In genomic region chr2:92690304-92690703, GRCm38 (mm10) we compare ENCODE assay signal across 24 mouse cellular contexts.
DNase-seq lines count a peak whose midpoint lies in the region; ATAC-seq and TF ChIP-seq lines count a peak whose summit lies in the region.
"Had no signal": no experiment of that assay in that cellular context is flagged by ENCODE, and none has a peak within 500 bp of the region (broad histone marks: within the 10 kb centered on the region; RNA-seq: fewer than 3 reads in every experiment).

No protein-coding gene starts in this region.

- no peaks in the 10 kb centered on the region for H3K36me3 ChIP-seq in midbrain, embryonic 16.5 days (ENCODE audit: control insufficient read depth, insufficient read depth, low read length)
- H3K36me3 ChIP-seq in midbrain, embryonic 15.5 days (replicated peaks): no peaks in the 10 kb centered on the region
- H3K36me3 ChIP-seq: embryonic facial prominence, embryonic 13.5 days; embryonic facial prominence, embryonic 15.5 days; forebrain, embryonic 10.5 days; forebrain, embryonic 12.5 days had no signal

- no peak overlapping the region for H3K9ac ChIP-seq in midbrain, embryonic 16.5 days (ENCODE audit: low read depth, low read length)
- no peak overlapping the region for H3K9ac ChIP-seq in midbrain, embryonic 15.5 days
- H3K9ac ChIP-seq: embryonic facial prominence, embryonic 13.5 days; embryonic facial prominence, embryonic 15.5 days; forebrain, embryonic 12.5 days had no signal

- H3K27ac ChIP-seq in layer of hippocampus, adult 2 months: peak overlapping the region; percentile 95
- peak overlapping the region; percentile 85 for H3K27ac ChIP-seq in left cerebral cortex, adult 2 months
- 0 out of 2 replicates have a peak overlapping the region, but pooled peaks have one; percentile 79 for H3K27ac ChIP-seq in midbrain, embryonic 16.5 days (ENCODE audit: low read length)
- H3K27ac ChIP-seq in midbrain, embryonic 15.5 days: no peak overlapping the region
- H3K27ac ChIP-seq in cortical plate, adult 2 months (ENCODE audit: insufficient read depth, low read length): peak overlapping the region; percentile 80
- H3K27ac ChIP-seq: embryonic facial prominence, embryonic 13.5 days; embryonic facial prominence, embryonic 15.5 days; forebrain, embryonic 12.5 days had no signal

- H3K4me1 ChIP-seq in midbrain, embryonic 16.5 days (ENCODE audit: control insufficient read depth, insufficient read depth, low read length): peaks cover 18% of the 10 kb centered on the region
- H3K4me1 ChIP-seq in midbrain, embryonic 15.5 days: peaks cover 19% of the 10 kb centered on the region
- H3K4me1 ChIP-seq in cortical plate, adult 2 months (ENCODE audit: control insufficient read depth, insufficient read depth, low read length): peaks cover 26% of the 10 kb centered on the region
- H3K4me1 ChIP-seq: embryonic facial prominence, embryonic 13.5 days; embryonic facial prominence, embryonic 15.5 days had no signal

- TF ChIP-seq POLR2A in cortical plate, adult 2 months (IDR thresholded peaks at IDR 0.05; ENCODE audit: extremely low read depth, insufficient read depth, low read length): no peak

- WGBS in midbrain, embryonic 16.5 days: 90% methylated on average over 2 of the region's 2 CpGs
- WGBS in midbrain, embryonic 15.5 days: 88% methylated on average over 2 of the region's 2 CpGs

- H3K4me2 ChIP-seq in midbrain, embryonic 16.5 days (ENCODE audit: low read length): no peak overlapping the region
- H3K4me2 ChIP-seq in midbrain, embryonic 15.5 days: no peak overlapping the region
- H3K4me2 ChIP-seq: embryonic facial prominence, embryonic 13.5 days; embryonic facial prominence, embryonic 15.5 days; forebrain, embryonic 12.5 days had no signal

- no peaks in the 10 kb centered on the region for H3K27me3 ChIP-seq in midbrain, embryonic 16.5 days (ENCODE audit: control insufficient read depth, insufficient read depth, low read depth, low read length)
- no peaks in the 10 kb centered on the region for H3K27me3 ChIP-seq in midbrain, embryonic 15.5 days (replicated peaks)
- H3K27me3 ChIP-seq: embryonic facial prominence, embryonic 13.5 days; embryonic facial prominence, embryonic 15.5 days; forebrain, embryonic 12.5 days had no signal

- ATAC-seq in midbrain, embryonic 16.5 days: no peak
- ATAC-seq in midbrain, embryonic 15.5 days (replicated peaks): no peak
- ATAC-seq: forebrain, embryonic 14.5 days; forebrain, embryonic 16.5 days had no signal

- no peaks in the 10 kb centered on the region for H3K9me3 ChIP-seq in midbrain, embryonic 16.5 days (replicated peaks; ENCODE audit: control insufficient read depth, low read length, poor library complexity, severe bottlenecking)
- H3K9me3 ChIP-seq in midbrain, embryonic 15.5 days: no peaks in the 10 kb centered on the region
- H3K9me3 ChIP-seq: embryonic facial prominence, embryonic 13.5 days; embryonic facial prominence, embryonic 15.5 days; forebrain, embryonic 10.5 days; forebrain, embryonic 12.5 days had no signal

- no peak overlapping the region for H3K4me3 ChIP-seq in layer of hippocampus, adult 2 months
- no peak overlapping the region for H3K4me3 ChIP-seq in left cerebral cortex, adult 2 months
- no peak overlapping the region for H3K4me3 ChIP-seq in midbrain, embryonic 16.5 days (ENCODE audit: low read depth, low read length)
- H3K4me3 ChIP-seq in midbrain, embryonic 15.5 days: no peak overlapping the region
- H3K4me3 ChIP-seq in cortical plate, adult 2 months (ENCODE audit: insufficient read depth, low read length): no peak overlapping the region
- H3K4me3 ChIP-seq: embryonic facial prominence, embryonic 13.5 days; embryonic facial prominence, embryonic 15.5 days; erythroblast, embryonic 14.5 days; forebrain, embryonic 10.5 days; forebrain, embryonic 12.5 days had no signal

- intact Hi-C loops in left cerebral cortex, adult 2 months (cut with DNase I): loop anchor here (5.0 kb wide), 1 partner anchor 203 kb away; no protein-coding TSS in a partner anchor
- intact Hi-C loops in left cerebral cortex, postnatal 25 days (cut with DNase I): loop anchor here (5.0 kb wide), 2 partner anchors 163 to 203 kb away; no protein-coding TSS in a partner anchor

- no peak for DNase-seq in layer of hippocampus, adult 2 months (ENCODE audit: low spot score in 2 of 2)
- DNase-seq in layer of hippocampus, postnatal 36 days: no peak
- DNase-seq in left cerebral cortex, adult 2 months (ENCODE audit: extremely low spot score in 1 of 2, low spot score in 2 of 2): no peak
- DNase-seq in left cerebral cortex, postnatal 25 days (ENCODE audit: low spot score in 2 of 2): no peak
- DNase-seq in kidney, postnatal 25 days: no peak
- DNase-seq: adrenal gland, adult 2 months; adrenal gland, postnatal 10 days; adrenal gland, postnatal 25 days; cerebellum, adult 11-12 months; cerebellum, adult 2 months; cerebellum, adult 9-10 months; cerebellum, postnatal 10 days; cerebellum, postnatal 25 days; embryo, embryonic 11 days had no signal

- TF ChIP-seq CTCF in layer of hippocampus, adult 2 months (conservative IDR thresholded peaks at IDR 0.05): no peak
- TF ChIP-seq CTCF in left cerebral cortex, adult 2 months (IDR thresholded peaks at IDR 0.05): no peak
- TF ChIP-seq CTCF in cortical plate, adult 2 months (IDR thresholded peaks at IDR 0.05; ENCODE audit: extremely low read depth, insufficient read depth, low read length): no peak
